Mouse (Mus musculus) cerebellum, postnatal 36 days (tissue): ENCODE measurements around the gene Golga4.
A peak's percentile ranks its signal among the peaks of the same experiment; 100 is the strongest.
"Not testable (repeated sequence)": the region's sequence is repeated elsewhere in the genome, so short reads cannot be mapped to it uniquely, and the experiment has no call there.

ENCODE experiments used
- DNase-seq, 2 experiments: peaks; one replicate each; pipeline ENCODE4 v3.0.0; 2021 to 2022; ENCODE audit warnings: mixed read lengths in 2 of 2

The Golga4 gene

GRCm38 (mm10) chr9:118592585-118593249 lies 86.7 kb downstream of the Golga4 start:
- no peak for DNase-seq

GRCm38 (mm10) chr9:118593443-118593842 lies 87.4 kb downstream of the Golga4 start:
- no peak for DNase-seq

GRCm38 (mm10) chr9:118596767-118597166 lies 90.7 kb downstream of the Golga4 start:
- DNase-seq, result no peak

GRCm38 (mm10) chr9:118600393-118600792 lies 94.3 kb downstream of the Golga4 start:
- not testable (repeated sequence) for DNase-seq

- DNase-seq, result no peak
Observed at GRCm38 (mm10) chr9:118602576-118602975, 96.5 kb downstream of the Golga4 start.

GRCm38 (mm10) chr9:118606148-118606816 lies 100.2 kb downstream of the Golga4 start, which contains the start of gene Itga9:
Gene Itga9 (plus strand): TSS chr9:118606690.
- DNase-seq, result peak; percentile 60 to 70

GRCm38 (mm10) chr9:118606817-118607371 lies 100.8 kb downstream of the Golga4 start:
- no peak for DNase-seq

- no peak for DNase-seq
Observed at GRCm38 (mm10) chr9:118607701-118608401, 101.8 kb downstream of the Golga4 start.

- DNase-seq, result no peak
Observed at GRCm38 (mm10) chr9:118608556-118608955, 102.5 kb downstream of the Golga4 start.

- DNase-seq, result no peak
Observed at GRCm38 (mm10) chr9:118610060-118610459, 104.0 kb downstream of the Golga4 start.

GRCm38 (mm10) chr9:118611111-118611541 lies 105.1 kb downstream of the Golga4 start:
- DNase-seq, result no peak

- DNase-seq, result no peak
Observed at GRCm38 (mm10) chr9:118611958-118612581, 106.0 kb downstream of the Golga4 start.

- DNase-seq, result no peak
Observed at GRCm38 (mm10) chr9:118617237-118617636, 111.2 kb downstream of the Golga4 start.

GRCm38 (mm10) chr9:118618732-118619250 lies 112.7 kb downstream of the Golga4 start:
- DNase-seq, result no peak

GRCm38 (mm10) chr9:118620807-118621206 lies 114.7 kb downstream of the Golga4 start:
- DNase-seq, result no peak

GRCm38 (mm10) chr9:118621691-118622090 lies 115.6 kb downstream of the Golga4 start:
- DNase-seq, result no peak

- peak in 1 of 2 experiments; percentile 14 for DNase-seq
Observed at GRCm38 (mm10) chr9:118622376-118623166, 116.5 kb downstream of the Golga4 start.

GRCm38 (mm10) chr9:118623483-118623882 lies 117.4 kb downstream of the Golga4 start:
- no peak for DNase-seq

- DNase-seq, result no peak
Observed at GRCm38 (mm10) chr9:118624146-118624545, 118.1 kb downstream of the Golga4 start.

- DNase-seq, result no peak
Observed at GRCm38 (mm10) chr9:118629763-118630379, 123.8 kb downstream of the Golga4 start.
